Mouse (Mus musculus) stomach, embryonic 14.5 days (tissue): ENCODE results near the gene Ccl6. TPM values are rescaled to one million over a fixed set of nuclear protein-coding genes. Genes with fewer than 3 reads are reported as not detected.

ENCODE experiments used
- ATAC-seq: fragments of 200-750 bp; cut with Nextera tagmentation; 2 replicates; pipeline ENCODE4 v1.8.0; 2017; ENCODE audit warnings: low read depth, moderate TSS enrichment; ENCODE audit not compliant: insufficient number of reproducible peaks, insufficient read depth, low FRiP score
- H3K27ac ChIP-seq: fragments of 300-500 bp; sonication (generic); 2 replicates; pipeline ENCODE4 v1.5.1; 2014; ENCODE audit warnings: mild to moderate bottlenecking, low read length, moderate library complexity, mixed read lengths
- H3K27me3 ChIP-seq: fragments of 300-500 bp; sonication (generic); 2 replicates; pipeline ENCODE4 v1.6.1; 2014; ENCODE audit warnings: low read length, control low read depth, mixed read lengths; ENCODE audit not compliant: control insufficient read depth, insufficient read depth
- H3K36me3 ChIP-seq: fragments of 300-500 bp; sonication (generic); 2 replicates; pipeline ENCODE4 v1.6.1; 2014; ENCODE audit warnings: mild to moderate bottlenecking, control low read depth, low read length, moderate library complexity, mixed read lengths; ENCODE audit not compliant: control insufficient read depth, insufficient read depth
- H3K4me1 ChIP-seq: fragments of 300-500 bp; sonication (generic); 2 replicates; pipeline ENCODE4 v1.6.1; 2014; ENCODE audit warnings: low read length, control low read depth, mixed read lengths; ENCODE audit not compliant: control insufficient read depth, insufficient read depth
- H3K4me2 ChIP-seq: fragments of 300-500 bp; sonication (generic); replicated peaks from 2 replicates; pipeline ENCODE4 v1.6.1; 2014; ENCODE audit warnings: low read depth, low read length, control low read depth
- H3K4me3 ChIP-seq: fragments of 300-500 bp; sonication (generic); 2 replicates; pipeline ENCODE4 v1.5.1; 2014; ENCODE audit warnings: low read depth, low read length, control low read depth
- H3K9ac ChIP-seq: fragments of 300-500 bp; sonication (generic); replicated peaks from 2 replicates; pipeline ENCODE4 v1.6.1; 2014; ENCODE audit warnings: low read depth, mild to moderate bottlenecking, control low read depth, low read length, moderate library complexity, mixed read lengths
- H3K9me3 ChIP-seq: fragments of 300-500 bp; sonication (generic); 2 replicates; pipeline ENCODE4 v1.6.1; 2016; ENCODE audit warnings: low read depth, low read length, control low read depth; ENCODE audit not compliant: control insufficient read depth
- WGBS: fragments of 180-500 bp; shearing (Covaris S2); extraction: QIAGEN DNeasy Blood & Tissue Kit; methylation state at CpG from one replicate; pipeline ENCODE4 v1.1.7; 2014; 5-methylcytosine and 5-hydroxymethylcytosine counted together
- polyA plus RNA-seq: library from polyadenylated mRNA; unstranded; fragments of >200 nt; fragmentation: Nextera tagmentation; extraction: Ambion mirVana; gene quantifications from 2 replicates; pipeline ENCODE4 v1.2.1, GENCODE M21; 2014

Gene Ccl6
- polyA plus RNA-seq, result 2.2 and 3.4 TPM in 2 replicates

GRCm38 (mm10) chr11:83592853-83593252, at the start of gene Ccl6:
Gene Ccl6 (minus strand): TSS chr11:83593087.
- ATAC-seq, result no peak
- Histone ChIP-seq H3K9ac (no peak within 1 kb of the TSS), H3K4me1 (no peaks in the 10 kb centered on the region), H3K9me3 (no peaks in the 10 kb centered on the region), H3K4me3 (no peak within 1 kb of the TSS), H3K27me3 (no peaks in the 10 kb centered on the region), H3K4me2 (no peak within 1 kb of the TSS), H3K36me3 (no peaks in the 10 kb centered on the region), H3K27ac (no peak within 1 kb of the TSS)
- WGBS, result 40% methylated on average over 2 of the region's 2 CpGs

GRCm38 (mm10) chr11:83641216-83641615, 48.3 kb upstream of the Ccl6 start:
- Histone ChIP-seq H3K9ac (no peak overlapping the region), H3K4me1 (no peaks in the 10 kb centered on the region), H3K36me3 (no peaks in the 10 kb centered on the region), H3K27me3 (no peaks in the 10 kb centered on the region), H3K27ac (no peak overlapping the region), H3K4me3 (no peak overlapping the region), H3K9me3 (no peaks in the 10 kb centered on the region), H3K4me2 (no peak overlapping the region)
- ATAC-seq, result no peak
- WGBS, result 74% methylated on average over 2 of the region's 2 CpGs

- 76% methylated on average over 5 of the region's 5 CpGs for whole genome bisulfite sequencing
- Histone ChIP-seq H3K4me3 (no peak overlapping the region), H3K9me3 (no peaks in the 10 kb centered on the region), H3K27ac (no peak overlapping the region), H3K4me1 (no peaks in the 10 kb centered on the region), H3K27me3 (no peaks in the 10 kb centered on the region), H3K4me2 (no peak overlapping the region), H3K9ac (no peak overlapping the region), H3K36me3 (no peaks in the 10 kb centered on the region)
- no peak for ATAC-seq
Measured at GRCm38 (mm10) chr11:83640141-83640540, 47.3 kb upstream of the Ccl6 start.

GRCm38 (mm10) chr11:83639533-83639932, 46.6 kb upstream of the Ccl6 start:
- Histone ChIP-seq H3K27ac (no peak overlapping the region), H3K27me3 (no peaks in the 10 kb centered on the region), H3K9ac (no peak overlapping the region), H3K36me3 (no peaks in the 10 kb centered on the region), H3K4me3 (no peak overlapping the region), H3K9me3 (no peaks in the 10 kb centered on the region), H3K4me1 (no peaks in the 10 kb centered on the region), H3K4me2 (no peak overlapping the region)
- WGBS, result 72% methylated on average over 3 of the region's 3 CpGs
- no peak for ATAC-seq

GRCm38 (mm10) chr11:83638934-83639333, 46.0 kb upstream of the Ccl6 start:
- H3K4me1 ChIP-seq, result no peaks in the 10 kb centered on the region
- H3K27ac ChIP-seq, result no peak overlapping the region
- no peak overlapping the region for H3K4me3 ChIP-seq
- no peaks in the 10 kb centered on the region for H3K9me3 ChIP-seq
- no peak for ATAC-seq
- WGBS, result 59% methylated on average over 2 of the region's 2 CpGs
- no peaks in the 10 kb centered on the region for H3K36me3 ChIP-seq
- no peak overlapping the region for H3K9ac ChIP-seq
- no peaks in the 10 kb centered on the region for H3K27me3 ChIP-seq
- no peak overlapping the region for H3K4me2 ChIP-seq

GRCm38 (mm10) chr11:83636742-83637235, 43.9 kb upstream of the Ccl6 start:
- WGBS, result 73% methylated on average over 1 of the region's 1 CpGs
- H3K4me3 ChIP-seq, result no peak overlapping the region
- no peaks in the 10 kb centered on the region for H3K9me3 ChIP-seq
- no peak overlapping the region for H3K4me2 ChIP-seq
- no peaks in the 10 kb centered on the region for H3K4me1 ChIP-seq
- H3K9ac ChIP-seq, result no peak overlapping the region
- H3K27me3 ChIP-seq, result no peaks in the 10 kb centered on the region
- ATAC-seq, result no peak
- no peak overlapping the region for H3K27ac ChIP-seq
- no peaks in the 10 kb centered on the region for H3K36me3 ChIP-seq

- no peaks in the 10 kb centered on the region for H3K4me1 ChIP-seq
- 90% methylated on average over 2 of the region's 2 CpGs for WGBS
- H3K36me3 ChIP-seq, result no peaks in the 10 kb centered on the region
- no peak for ATAC-seq
- no peak overlapping the region for H3K4me3 ChIP-seq
- no peaks in the 10 kb centered on the region for H3K27me3 ChIP-seq
- H3K9ac ChIP-seq, result no peak overlapping the region
- no peak overlapping the region for H3K27ac ChIP-seq
- H3K9me3 ChIP-seq, result no peaks in the 10 kb centered on the region
- no peak overlapping the region for H3K4me2 ChIP-seq
Measured at GRCm38 (mm10) chr11:83634898-83635297, 42.0 kb upstream of the Ccl6 start.

- 74% methylated on average over 4 of the region's 4 CpGs for WGBS
- ATAC-seq, result no peak
- H3K4me3 ChIP-seq, result no peak overlapping the region
- H3K4me2 ChIP-seq, result no peak overlapping the region
- no peaks in the 10 kb centered on the region for H3K9me3 ChIP-seq
- no peaks in the 10 kb centered on the region for H3K36me3 ChIP-seq
- H3K9ac ChIP-seq, result no peak overlapping the region
- no peak overlapping the region for H3K27ac ChIP-seq
- no peaks in the 10 kb centered on the region for H3K27me3 ChIP-seq
- H3K4me1 ChIP-seq, result no peaks in the 10 kb centered on the region
Measured at GRCm38 (mm10) chr11:83634425-83634824, 41.5 kb upstream of the Ccl6 start.

GRCm38 (mm10) chr11:83632744-83633143, 39.9 kb upstream of the Ccl6 start:
- H3K9me3 ChIP-seq, result no peaks in the 10 kb centered on the region
- H3K27ac ChIP-seq, result no peak overlapping the region
- ATAC-seq, result no peak
- no peaks in the 10 kb centered on the region for H3K27me3 ChIP-seq
- no peak overlapping the region for H3K9ac ChIP-seq
- WGBS, result 63% methylated on average over 4 of the region's 4 CpGs
- no peaks in the 10 kb centered on the region for H3K4me1 ChIP-seq
- H3K4me3 ChIP-seq, result no peak overlapping the region
- no peak overlapping the region for H3K4me2 ChIP-seq
- no peaks in the 10 kb centered on the region for H3K36me3 ChIP-seq
